Mouse (Mus musculus) myocyte (in vitro differentiated cells): Measurements from ENCODE around the gene Tet3. TPM values are rescaled to one million over a fixed set of nuclear protein-coding genes. Genes with fewer than 3 reads are reported as not detected.
A peak's percentile ranks its signal among the peaks of the same experiment; 100 is the strongest.

Experiments
- H3K27me3 ChIP-seq: one replicate; pipeline ENCODE4 v1.6.1; 2011; ENCODE audit not compliant: control insufficient read depth, insufficient read depth, insufficient read length
- H3K36me3 ChIP-seq: one replicate; pipeline ENCODE4 v1.6.1; 2011; ENCODE audit not compliant: control insufficient read depth, insufficient read depth
- H3K4me2 ChIP-seq: one replicate; pipeline ENCODE4 v1.6.1; 2011; ENCODE audit warnings: low read depth, control low read depth
- H3K4me3 ChIP-seq: one replicate; pipeline ENCODE4 v1.5.1; 2011; ENCODE audit warnings: mild to moderate bottlenecking, control low read depth, moderate library complexity
- H3K79me2 ChIP-seq: one replicate; pipeline ENCODE4 v1.6.1; 2011; ENCODE audit not compliant: control insufficient read depth, insufficient read depth
- H3ac ChIP-seq: one replicate; pipeline ENCODE4 v1.6.1; 2011; ENCODE audit not compliant: control insufficient read depth, insufficient read length
- CEBPB ChIP-seq: IDR thresholded peaks from 2 replicates; pipeline ENCODE4 v1.6.1; 2011; ENCODE audit warnings: mild to moderate bottlenecking, moderate library complexity; ENCODE audit not compliant: poor library complexity, insufficient read depth, severe bottlenecking
- E2F4 ChIP-seq: IDR thresholded peaks from one replicate; pipeline ENCODE4 v1.6.1; 2011; ENCODE audit warnings: mild to moderate bottlenecking, control low read depth, moderate library complexity; ENCODE audit not compliant: insufficient read depth
- MAX ChIP-seq: IDR thresholded peaks from one replicate; pipeline ENCODE4 v1.6.1; 2011; ENCODE audit warnings: low read depth, mild to moderate bottlenecking, control low read depth
- MYOD1 ChIP-seq, 3 experiments: IDR thresholded peaks; one replicate each; pipeline ENCODE4 v1.6.1; 2011; ENCODE audit warnings: control low read depth in 2 of 3, low read depth in 2 of 3, mild to moderate bottlenecking in 2 of 3, moderate library complexity in 1 of 3; ENCODE audit not compliant: insufficient read length in 2 of 3, control insufficient read depth in 1 of 3
- MYOG ChIP-seq, 3 experiments: IDR thresholded peaks; one replicate each; pipeline ENCODE4 v1.6.1; 2011; ENCODE audit warnings: control low read depth in 2 of 3, low read depth in 2 of 3, mild to moderate bottlenecking in 2 of 3; ENCODE audit not compliant: insufficient read length in 2 of 3, control insufficient read depth in 1 of 3, insufficient read depth in 1 of 3
- POLR2A ChIP-seq: IDR thresholded peaks from one replicate; pipeline ENCODE4 v1.6.1; 2011; ENCODE audit warnings: low read depth, mild to moderate bottlenecking, control low read depth, moderate library complexity; ENCODE audit not compliant: insufficient read length
- POLR2AphosphoS2 ChIP-seq: IDR thresholded peaks from one replicate; pipeline ENCODE4 v1.6.1; 2011; ENCODE audit warnings: low read depth, control low read depth; ENCODE audit not compliant: insufficient read length
- REST ChIP-seq: IDR thresholded peaks from one replicate; pipeline ENCODE4 v1.6.1; 2011; ENCODE audit warnings: mild to moderate bottlenecking, control low read depth, moderate library complexity; ENCODE audit not compliant: insufficient read depth, insufficient read length
- SRF ChIP-seq: IDR thresholded peaks from one replicate; pipeline ENCODE4 v1.6.1; 2011; ENCODE audit warnings: low read depth; ENCODE audit not compliant: control insufficient read depth, insufficient read length
- TCF12 ChIP-seq: IDR thresholded peaks from one replicate; pipeline ENCODE4 v1.6.1; 2011; ENCODE audit warnings: mild to moderate bottlenecking, control low read depth; ENCODE audit not compliant: poor library complexity, insufficient read depth, severe bottlenecking
- TCF3 ChIP-seq: IDR thresholded peaks from one replicate; pipeline ENCODE4 v1.6.1; 2011; ENCODE audit warnings: low read depth, control low read depth; ENCODE audit not compliant: insufficient read length
- USF1 ChIP-seq: IDR thresholded peaks from one replicate; pipeline ENCODE4 v1.6.1; 2011; ENCODE audit warnings: low read depth, mild to moderate bottlenecking, control low read depth, moderate library complexity
- polyA plus RNA-seq: library from polyadenylated mRNA; unstranded; fragments of >200 nt; fragmentation: generic; extraction: Trizol; gene quantifications from one replicate; pipeline ENCODE4 v1.2.1, GENCODE M21; 2012; ENCODE audit warnings: missing spikeins

Gene Tet3
- polyA plus RNA-seq, 1 experiment, result 11.4 TPM

DNA sequence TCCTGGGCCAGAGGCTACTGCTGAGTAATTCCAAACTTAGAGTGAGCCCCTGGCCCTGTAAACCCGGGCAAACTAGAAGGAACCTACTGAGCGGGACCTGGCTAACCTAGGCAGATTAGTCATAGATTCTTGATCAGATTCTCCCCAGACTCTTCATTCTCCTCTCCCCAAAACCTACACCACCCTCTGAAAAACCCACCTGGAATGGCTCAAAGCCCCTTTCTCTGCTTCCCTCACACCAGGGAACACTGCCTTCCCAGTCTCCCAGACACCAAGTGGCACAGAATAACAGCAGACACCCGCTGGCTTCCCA lies 18.7 kb downstream of the Tet3 start:
- peak overlapping the region; percentile 78 for H3ac ChIP-seq
- H3K27me3 ChIP-seq, result no peaks in the 10 kb centered on the region
- TF ChIP-seq POLR2A, result peak; percentile 63
- peak; percentile 73 for TF ChIP-seq POLR2AphosphoS2
- no peak for TF ChIP-seq MAX
- H3K36me3 ChIP-seq, result no peaks in the 10 kb centered on the region
- H3K4me2 ChIP-seq, result peak overlapping the region; percentile 86
- peak overlapping the region; percentile 85 for H3K4me3 ChIP-seq
- H3K79me2 ChIP-seq, result peaks cover 56% of the 10 kb centered on the region

- TF ChIP-seq TCF3 (no peak), MYOD1 (IDR thresholded peaks at IDR 0.05; ENCODE audit: control insufficient read depth in 1 of 3, insufficient read length in 2 of 3, low read depth in 2 of 3) (peak in 1 of 3 experiments; percentile 58), POLR2AphosphoS2 (peak; percentile 66), CEBPB (no peak), TCF12 (no peak), MAX (no peak), MYOG (IDR thresholded peaks at IDR 0.05; ENCODE audit: control insufficient read depth in 1 of 3, insufficient read depth in 1 of 3, insufficient read length in 2 of 3, low read depth in 2 of 3) (peak in 1 of 3 experiments; percentile 55), REST (no peak), POLR2A (peak; percentile 26)
- H3K4me3 ChIP-seq, result peak overlapping the region; percentile 85
Observed at GRCm38 (mm10) chr6:83439781-83440180, 19.1 kb downstream of the Tet3 start.

GRCm38 (mm10) chr6:83439119-83439767 lies 19.6 kb downstream of the Tet3 start:
- peak overlapping the region; percentile 78 for H3ac ChIP-seq

More at GRCm38 (mm10) chr6:83439781-83440180, 19.1 kb downstream of the Tet3 start:
- Histone ChIP-seq H3K4me2 (peak overlapping the region; percentile 86), H3K79me2 (peaks cover 56% of the 10 kb centered on the region), H3K36me3 (no peaks in the 10 kb centered on the region), H3ac (peak overlapping the region; percentile 78), H3K27me3 (no peaks in the 10 kb centered on the region)

DNA sequence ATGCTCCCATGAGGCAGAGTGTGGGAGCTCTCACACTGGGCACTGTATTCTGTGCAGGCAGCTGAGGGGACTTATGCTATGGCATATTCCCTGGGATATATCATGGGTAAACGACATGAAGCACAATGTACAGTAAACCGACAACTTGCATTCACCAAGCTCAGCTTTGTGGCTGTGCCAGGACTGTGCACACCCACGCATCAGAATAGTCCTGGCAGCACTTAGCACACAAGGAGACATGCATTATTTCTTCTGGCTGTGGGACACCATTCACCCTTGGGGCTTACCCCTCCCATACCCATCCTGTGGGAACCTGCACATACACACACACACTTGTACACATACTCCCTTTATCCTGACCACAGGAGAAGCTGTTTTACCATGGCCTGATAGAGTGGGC lies 20.3 kb downstream of the Tet3 start:
- H3K79me2 ChIP-seq, result peaks cover 66% of the 10 kb centered on the region
- no peaks in the 10 kb centered on the region for H3K36me3 ChIP-seq
- no peaks in the 10 kb centered on the region for H3K27me3 ChIP-seq
- peak overlapping the region; percentile 86 for H3K4me2 ChIP-seq
- H3ac ChIP-seq, result no peak overlapping the region
- TF ChIP-seq E2F4 (no peak), SRF (no peak), MYOD1 (IDR thresholded peaks at IDR 0.05; ENCODE audit: control insufficient read depth in 1 of 3, insufficient read length in 2 of 3, low read depth in 2 of 3) (no peak), POLR2AphosphoS2 (no peak), POLR2A (no peak), TCF12 (no peak), MAX (no peak), MYOG (IDR thresholded peaks at IDR 0.05; ENCODE audit: control insufficient read depth in 1 of 3, insufficient read depth in 1 of 3, insufficient read length in 2 of 3, low read depth in 2 of 3) (no peak), CEBPB (no peak)
- peak overlapping the region; percentile 85 for H3K4me3 ChIP-seq

More at GRCm38 (mm10) chr6:83439119-83439767, 19.6 kb downstream of the Tet3 start:
- peak overlapping the region; percentile 86 for H3K4me2 ChIP-seq
- H3K4me3 ChIP-seq, result peak overlapping the region; percentile 85
- no peaks in the 10 kb centered on the region for H3K27me3 ChIP-seq
- no peaks in the 10 kb centered on the region for H3K36me3 ChIP-seq
- H3K79me2 ChIP-seq, result peaks cover 60% of the 10 kb centered on the region
- peak; percentile 11 for TF ChIP-seq POLR2A
- TF ChIP-seq CEBPB, result no peak
- no peak for TF ChIP-seq MYOD1 (IDR thresholded peaks at IDR 0.05; ENCODE audit: control insufficient read depth in 1 of 3, insufficient read length in 2 of 3, low read depth in 2 of 3)
- no peak for TF ChIP-seq POLR2AphosphoS2
- TF ChIP-seq MAX, result no peak
- TF ChIP-seq TCF12, result no peak
- TF ChIP-seq E2F4, result no peak
- no peak for TF ChIP-seq MYOG (IDR thresholded peaks at IDR 0.05; ENCODE audit: control insufficient read depth in 1 of 3, insufficient read depth in 1 of 3, insufficient read length in 2 of 3, low read depth in 2 of 3)

DNA sequence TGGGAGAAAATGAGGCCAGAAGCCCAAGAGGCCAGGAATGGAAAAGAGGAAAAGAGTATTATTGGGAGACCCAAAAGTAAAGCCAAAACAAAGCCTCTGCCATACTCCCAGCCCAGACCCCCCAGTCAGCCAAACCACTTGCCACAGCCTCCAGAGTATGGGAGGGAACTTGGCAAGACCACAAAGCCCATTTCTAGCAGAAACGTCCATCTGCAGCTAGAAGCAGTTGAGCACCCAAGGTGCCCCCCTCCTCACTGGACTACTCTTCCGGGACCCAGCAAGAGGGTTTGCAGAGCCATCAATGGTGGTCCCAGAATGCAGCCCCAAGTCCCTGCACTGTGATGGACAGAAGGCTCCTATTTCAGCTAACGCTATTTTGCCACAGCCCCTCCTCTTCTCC lies 21.1 kb downstream of the Tet3 start:
- Histone ChIP-seq H3K4me2 (peak overlapping the region; percentile 86), H3K4me3 (no peak overlapping the region), H3K36me3 (no peaks in the 10 kb centered on the region), H3K27me3 (no peaks in the 10 kb centered on the region), H3K79me2 (peaks cover 74% of the 10 kb centered on the region), H3ac (no peak overlapping the region)
- TF ChIP-seq POLR2A (no peak), MAX (no peak), POLR2AphosphoS2 (no peak), MYOD1 (IDR thresholded peaks at IDR 0.05; ENCODE audit: control insufficient read depth in 1 of 3, insufficient read length in 2 of 3, low read depth in 2 of 3) (no peak), USF1 (no peak), REST (no peak), TCF3 (no peak), E2F4 (no peak), TCF12 (no peak), SRF (no peak), MYOG (IDR thresholded peaks at IDR 0.05; ENCODE audit: control insufficient read depth in 1 of 3, insufficient read depth in 1 of 3, insufficient read length in 2 of 3, low read depth in 2 of 3) (no peak), CEBPB (no peak)
